8 mouse cellular contexts compared by ENCODE assay signal in genomic region chr5:53657925-53658324, GRCm38 (mm10). TPM values are rescaled to one million over a fixed set of nuclear protein-coding genes. Genes with fewer than 3 reads are reported as not detected.
DNase-seq lines count a peak whose midpoint lies in the region; ATAC-seq and TF ChIP-seq lines count a peak whose summit lies in the region.

No protein-coding gene starts in this region.

- H3K36me3 ChIP-seq in hindbrain, postnatal 0 days (ENCODE audit: insufficient read depth, low read length) = peaks cover 4% of the 10 kb centered on the region; the same call in 1 of the 2 replicates
- H3K36me3 ChIP-seq in lung, embryonic 16.5 days (ENCODE audit: control insufficient read depth, insufficient read depth, low read length) = no peaks in the 10 kb centered on the region

- H3K4me3 ChIP-seq in hindbrain, postnatal 0 days (ENCODE audit: low read length) = no peak overlapping the region
- H3K4me3 ChIP-seq in lung, embryonic 16.5 days (ENCODE audit: low read length) = no peak overlapping the region

- no peak overlapping the region for H3K27ac ChIP-seq in hindbrain, postnatal 0 days
- no peak overlapping the region for H3K27ac ChIP-seq in lung, embryonic 16.5 days (ENCODE audit: low read length)

- no peak overlapping the region for H3K9ac ChIP-seq in hindbrain, postnatal 0 days (replicated peaks; ENCODE audit: low read length)
- no peak overlapping the region for H3K9ac ChIP-seq in lung, embryonic 16.5 days (ENCODE audit: low read length)

- H3K4me1 ChIP-seq in hindbrain, postnatal 0 days (ENCODE audit: insufficient read depth, low read length) = no peaks in the 10 kb centered on the region
- H3K4me1 ChIP-seq in lung, embryonic 16.5 days (replicated peaks; ENCODE audit: control insufficient read depth, insufficient read depth, low read length) = no peaks in the 10 kb centered on the region

- no peak for ATAC-seq in CD4-positive, CD25-positive, alpha-beta regulatory T cell, adult 4 months
- ATAC-seq in hindbrain, postnatal 0 days = peak; percentile 79
- peak; percentile 62 for ATAC-seq in lung, embryonic 16.5 days (ENCODE audit: low read depth)

- H3K4me2 ChIP-seq in hindbrain, postnatal 0 days (ENCODE audit: low read depth, low read length) = no peak overlapping the region
- no peak overlapping the region for H3K4me2 ChIP-seq in lung, embryonic 16.5 days (ENCODE audit: low read depth, low read length)

- H3K27me3 ChIP-seq in hindbrain, postnatal 0 days (ENCODE audit: insufficient read depth, low read length) = no peaks in the 10 kb centered on the region
- H3K27me3 ChIP-seq in lung, embryonic 16.5 days (ENCODE audit: control insufficient read depth, insufficient read depth, low read depth, low read length) = no peaks in the 10 kb centered on the region

- WGBS in hindbrain, postnatal 0 days = 74% methylated on average over 6 of the region's 6 CpGs
- 74% methylated on average over 6 of the region's 6 CpGs for WGBS in lung, embryonic 16.5 days

- TF ChIP-seq CTCF in hindbrain, postnatal 0 days (IDR thresholded peaks at IDR 0.05; ENCODE audit: low read depth) = peak; percentile 79

- peak; percentile 11 for DNase-seq in CD4-positive, CD25-positive, alpha-beta regulatory T cell, adult 2 months (ENCODE audit: low read depth, low spot score)
- peak; percentile 16 for DNase-seq in ovary, postnatal 14 days (ENCODE audit: low spot score)
- no peak for DNase-seq in ovary, adult 18-20 months (ENCODE audit: low spot score)
- DNase-seq in hindbrain, postnatal 0 days (ENCODE audit: low spot score) = peak; percentile 72
- DNase-seq in thymus, adult 18-20 months = no peak
- no peak for DNase-seq in urinary bladder, adult 18-20 months (ENCODE audit: low spot score in 2 of 2)

- H3K9me3 ChIP-seq in hindbrain, postnatal 0 days (ENCODE audit: low read length) = no peaks in the 10 kb centered on the region
- H3K9me3 ChIP-seq in lung, embryonic 16.5 days (ENCODE audit: control insufficient read depth, low read length) = no peaks in the 10 kb centered on the region

RNA-seq across cellular contexts. Expression of gene Cckar, which starts 49.6 kb away (rescaled TPM):
- not detected for polyA plus RNA-seq in CD4-positive, CD25-positive, alpha-beta regulatory T cell, adult 4 months (2017; shearing (Covaris generic))
- total RNA-seq in hindbrain, postnatal 0 days (2014; rRNA removed) = 0.58 and 0.97 TPM in 2 replicates
- 0.52 and 0.63 TPM in 2 replicates for polyA plus RNA-seq in hindbrain, postnatal 0 days (2015; fragmentation: Nextera tagmentation; extraction: Ambion mirVana)
- polyA plus RNA-seq in lung, embryonic 16.5 days (2015; fragmentation: Nextera tagmentation; extraction: Ambion mirVana) = 45.3 and 48.7 TPM in 2 replicates

Comparison
In these comparisons a context has a peak if more than half of its experiments do, and no peak if none do; other contexts are left out.
1. DNase-seq: peak in CD4-positive, CD25-positive, alpha-beta regulatory T cell, adult 2 months (single experiment), ovary, postnatal 14 days (single experiment) and hindbrain, postnatal 0 days (single experiment); none in ovary, adult 18-20 months (single experiment), thymus, adult 18-20 months (0 of 2) and urinary bladder, adult 18-20 months (0 of 2).
2. RNA of gene Cckar, which starts 49.6 kb away (polyA plus RNA-seq): 45.3 to 48.7 TPM in lung, embryonic 16.5 days; 0.52 to 0.63 TPM in hindbrain, postnatal 0 days and not detected in CD4-positive, CD25-positive, alpha-beta regulatory T cell, adult 4 months; every median in the first group is over 10 times any median in the second.